Mouse (Mus musculus): ENCODE measurements around the gene Zfp668. TPM values are rescaled to one million over a fixed set of nuclear protein-coding genes. Genes with fewer than 3 reads are reported as not detected.

Zfp668 gene
- total and polyA plus RNA-seq, 3 experiments = 2.4 to 8.6 (median 5.9) TPM

Other genes with a start within 250 kb of the Zfp668 start
Only the 20 nearest of the 23 such genes appear.
- not detected in 2 replicates for gene Ctf1, start 164.1 kb downstream of the Zfp668 start, total RNA-seq (2012; rRNA removed)
- not detected in 2 replicates for gene Ctf1, start 164.1 kb downstream of the Zfp668 start, total RNA-seq (2014; rRNA removed)
- gene Ctf1, start 164.1 kb downstream of the Zfp668 start, polyA plus RNA-seq (2012; ENCODE audit: insufficient read length, low read depth) = not detected in 2 replicates
- 0.08 TPM in 1 of 2 replicates, not detected in the other for gene Ctf2, start 144.7 kb downstream of the Zfp668 start, total RNA-seq (2012; rRNA removed)
- gene Ctf2, start 144.7 kb downstream of the Zfp668 start, total RNA-seq (2014; rRNA removed) = not detected in 2 replicates
- gene Ctf2, start 144.7 kb downstream of the Zfp668 start, polyA plus RNA-seq (2012; ENCODE audit: insufficient read length, low read depth) = 0.36 TPM in 1 of 2 replicates, not detected in the other
- 25.1 and 28.2 TPM in 2 replicates for gene Fbxl19, start 132.3 kb downstream of the Zfp668 start, total RNA-seq (2012; rRNA removed)
- 22.4 and 22.6 TPM in 2 replicates for gene Fbxl19, start 132.3 kb downstream of the Zfp668 start, total RNA-seq (2014; rRNA removed)
- 29.3 and 31.7 TPM in 2 replicates for gene Fbxl19, start 132.3 kb downstream of the Zfp668 start, polyA plus RNA-seq (2012; ENCODE audit: insufficient read length, low read depth)
- 15.7 and 16.9 TPM in 2 replicates for gene Orai3, start 107.0 kb downstream of the Zfp668 start, total RNA-seq (2012; rRNA removed)
- 9.3 and 11.6 TPM in 2 replicates for gene Orai3, start 107.0 kb downstream of the Zfp668 start, total RNA-seq (2014; rRNA removed)
- gene Orai3, start 107.0 kb downstream of the Zfp668 start, polyA plus RNA-seq (2012; ENCODE audit: insufficient read length, low read depth) = 7.5 and 10.3 TPM in 2 replicates
- gene Setd1a, start 100.2 kb downstream of the Zfp668 start, total RNA-seq (2012; rRNA removed) = 9.0 and 9.8 TPM in 2 replicates
- 3.2 and 4.5 TPM in 2 replicates for gene Setd1a, start 100.2 kb downstream of the Zfp668 start, total RNA-seq (2014; rRNA removed)
- 50.8 and 51.0 TPM in 2 replicates for gene Setd1a, start 100.2 kb downstream of the Zfp668 start, polyA plus RNA-seq (2012; ENCODE audit: insufficient read length, low read depth)
- gene Gm49388, start 91.2 kb downstream of the Zfp668 start, total RNA-seq (2012; rRNA removed) = 0.98 and 2.2 TPM in 2 replicates
- gene Gm49388, start 91.2 kb downstream of the Zfp668 start, total RNA-seq (2014; rRNA removed) = not detected in 2 replicates
- gene Gm49388, start 91.2 kb downstream of the Zfp668 start, polyA plus RNA-seq (2012; ENCODE audit: insufficient read length, low read depth) = 4.3 and 4.7 TPM in 2 replicates
- gene Hsd3b7, start 76.2 kb downstream of the Zfp668 start, total RNA-seq (2012; rRNA removed) = 2.9 and 4.2 TPM in 2 replicates
- gene Hsd3b7, start 76.2 kb downstream of the Zfp668 start, total RNA-seq (2014; rRNA removed) = 5.9 and 6.8 TPM in 2 replicates
- gene Hsd3b7, start 76.2 kb downstream of the Zfp668 start, polyA plus RNA-seq (2012; ENCODE audit: insufficient read length, low read depth) = 0.99 and 2.1 TPM in 2 replicates
- gene Stx4a, start 52.5 kb downstream of the Zfp668 start, total RNA-seq (2012; rRNA removed) = 23.0 and 25.4 TPM in 2 replicates
- gene Stx4a, start 52.5 kb downstream of the Zfp668 start, total RNA-seq (2014; rRNA removed) = 15.9 and 16.5 TPM in 2 replicates
- gene Stx4a, start 52.5 kb downstream of the Zfp668 start, polyA plus RNA-seq (2012; ENCODE audit: insufficient read length, low read depth) = 50.5 and 59.0 TPM in 2 replicates
- 0.08 TPM in 1 of 2 replicates, not detected in the other for gene Stx1b, start 52.3 kb downstream of the Zfp668 start, total RNA-seq (2012; rRNA removed)
- not detected in 2 replicates for gene Stx1b, start 52.3 kb downstream of the Zfp668 start, total RNA-seq (2014; rRNA removed)
- gene Stx1b, start 52.3 kb downstream of the Zfp668 start, polyA plus RNA-seq (2012; ENCODE audit: insufficient read length, low read depth) = 0.25 and 0.31 TPM in 2 replicates
- 23.8 and 25.3 TPM in 2 replicates for gene Zfp646, start 607 bp downstream of the Zfp668 start, total RNA-seq (2012; rRNA removed)
- 9.3 and 10.6 TPM in 2 replicates for gene Zfp646, start 607 bp downstream of the Zfp668 start, total RNA-seq (2014; rRNA removed)
- gene Zfp646, start 607 bp downstream of the Zfp668 start, polyA plus RNA-seq (2012; ENCODE audit: insufficient read length, low read depth) = 16.6 and 18.8 TPM in 2 replicates
- 0.04 TPM in 1 of 2 replicates, not detected in the other for gene Prss53, start 14.1 kb upstream of the Zfp668 start, total RNA-seq (2012; rRNA removed)
- gene Prss53, start 14.1 kb upstream of the Zfp668 start, total RNA-seq (2014; rRNA removed) = not detected in 2 replicates
- gene Prss53, start 14.1 kb upstream of the Zfp668 start, polyA plus RNA-seq (2012; ENCODE audit: insufficient read length, low read depth) = 0.30 and 0.35 TPM in 2 replicates
- not detected in 2 replicates for gene Gm21974, start 18.6 kb upstream of the Zfp668 start, total RNA-seq (2012; rRNA removed)
- not detected in 2 replicates for gene Gm21974, start 18.6 kb upstream of the Zfp668 start, total RNA-seq (2014; rRNA removed)
- gene Gm21974, start 18.6 kb upstream of the Zfp668 start, polyA plus RNA-seq (2012; ENCODE audit: insufficient read length, low read depth) = not detected in 2 replicates
- 0.25 TPM in 1 of 2 replicates, not detected in the other for gene Vkorc1, start 18.8 kb upstream of the Zfp668 start, total RNA-seq (2012; rRNA removed)
- gene Vkorc1, start 18.8 kb upstream of the Zfp668 start, total RNA-seq (2014; rRNA removed) = not detected in 2 replicates
- 0.56 TPM in 1 of 2 replicates, not detected in the other for gene Vkorc1, start 18.8 kb upstream of the Zfp668 start, polyA plus RNA-seq (2012; ENCODE audit: insufficient read length, low read depth)
- 37.1 and 38.4 TPM in 2 replicates for gene Bckdk, start 27.3 kb upstream of the Zfp668 start, total RNA-seq (2012; rRNA removed)
- 54.9 and 61.8 TPM in 2 replicates for gene Bckdk, start 27.3 kb upstream of the Zfp668 start, total RNA-seq (2014; rRNA removed)
- gene Bckdk, start 27.3 kb upstream of the Zfp668 start, polyA plus RNA-seq (2012; ENCODE audit: insufficient read length, low read depth) = 60.0 and 62.7 TPM in 2 replicates
- 24.3 and 30.3 TPM in 2 replicates for gene Kat8, start 35.7 kb upstream of the Zfp668 start, total RNA-seq (2012; rRNA removed)
- gene Kat8, start 35.7 kb upstream of the Zfp668 start, total RNA-seq (2014; rRNA removed) = 22.9 and 24.0 TPM in 2 replicates
- gene Kat8, start 35.7 kb upstream of the Zfp668 start, polyA plus RNA-seq (2012; ENCODE audit: insufficient read length, low read depth) = 17.5 and 18.0 TPM in 2 replicates
- gene Prss8, start 53.3 kb upstream of the Zfp668 start, total RNA-seq (2012; rRNA removed) = 0.08 TPM in 1 of 2 replicates, not detected in the other
- not detected in 2 replicates for gene Prss8, start 53.3 kb upstream of the Zfp668 start, total RNA-seq (2014; rRNA removed)
- gene Prss8, start 53.3 kb upstream of the Zfp668 start, polyA plus RNA-seq (2012; ENCODE audit: insufficient read length, low read depth) = not detected in 2 replicates
- gene Prss36, start 69.9 kb upstream of the Zfp668 start, total RNA-seq (2012; rRNA removed) = 5.2 and 7.7 TPM in 2 replicates
- gene Prss36, start 69.9 kb upstream of the Zfp668 start, total RNA-seq (2014; rRNA removed) = 6.6 and 8.3 TPM in 2 replicates
- gene Prss36, start 69.9 kb upstream of the Zfp668 start, polyA plus RNA-seq (2012; ENCODE audit: insufficient read length, low read depth) = 6.1 and 7.8 TPM in 2 replicates
- gene Fus, start 90.6 kb upstream of the Zfp668 start, total RNA-seq (2012; rRNA removed) = 57.7 and 61.8 TPM in 2 replicates
- 28.0 and 39.2 TPM in 2 replicates for gene Fus, start 90.6 kb upstream of the Zfp668 start, total RNA-seq (2014; rRNA removed)
- gene Fus, start 90.6 kb upstream of the Zfp668 start, polyA plus RNA-seq (2012; ENCODE audit: insufficient read length, low read depth) = 832 and 848 TPM in 2 replicates
- 51.1 and 52.5 TPM in 2 replicates for gene Pycard, start 117.0 kb upstream of the Zfp668 start, total RNA-seq (2012; rRNA removed)
- gene Pycard, start 117.0 kb upstream of the Zfp668 start, total RNA-seq (2014; rRNA removed) = 5.1 and 5.3 TPM in 2 replicates
- gene Pycard, start 117.0 kb upstream of the Zfp668 start, polyA plus RNA-seq (2012; ENCODE audit: insufficient read length, low read depth) = 8.1 and 10.3 TPM in 2 replicates
- 0.13 TPM in 1 of 2 replicates, not detected in the other for gene Trim72, start 127.1 kb upstream of the Zfp668 start, total RNA-seq (2012; rRNA removed)
- gene Trim72, start 127.1 kb upstream of the Zfp668 start, total RNA-seq (2014; rRNA removed) = not detected in 2 replicates
- gene Trim72, start 127.1 kb upstream of the Zfp668 start, polyA plus RNA-seq (2012; ENCODE audit: insufficient read length, low read depth) = not detected in 2 replicates

Measured in CH12.LX (cell line).